Mouse (Mus musculus) cortical plate, adult 2 months (tissue): ENCODE data around the gene Fgfr2.

Experiments used
- CTCF ChIP-seq: fragments of 200-500 bp; IDR thresholded peaks from 2 replicates; pipeline ENCODE4 v1.5.1; 2011; ENCODE audit warnings: mild to moderate bottlenecking, control low read depth, low read length; ENCODE audit not compliant: insufficient read depth; ENCODE audit errors: extremely low read depth
- POLR2A ChIP-seq: fragments of 200-500 bp; IDR thresholded peaks from 2 replicates; pipeline ENCODE4 v1.6.1; 2011; ENCODE audit warnings: mild to moderate bottlenecking, low read length, control low read depth; ENCODE audit not compliant: insufficient read depth; ENCODE audit errors: extremely low read depth

DNA sequence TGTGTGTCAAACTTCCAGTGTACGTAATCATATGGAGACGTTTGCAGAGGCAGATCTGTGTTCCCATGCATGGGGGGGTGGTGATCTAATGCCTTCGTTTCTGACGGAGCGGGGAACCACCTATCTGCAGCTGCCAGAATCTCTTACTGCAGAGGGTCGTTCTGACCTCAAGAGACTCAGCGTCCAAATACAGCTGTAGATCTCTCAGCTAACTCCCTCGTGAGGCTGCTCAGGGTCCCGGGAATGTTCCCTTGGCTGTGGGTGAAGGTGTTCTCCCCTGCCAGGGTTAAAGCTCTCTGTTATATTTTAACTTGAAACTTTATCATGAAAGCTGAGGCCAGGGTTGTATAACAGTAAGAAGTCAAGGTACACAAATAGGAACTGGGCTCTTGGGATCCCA is 2414.2 kb downstream of the Fgfr2 start:
- TF ChIP-seq CTCF (no peak), POLR2A (no peak)
